Mouse (Mus musculus) cortical plate, adult 2 months (tissue): Measurements from ENCODE around the gene Mvb12b. TPM values are rescaled to one million over a fixed set of nuclear protein-coding genes. Genes with fewer than 3 reads are reported as not detected.
"Not testable (repeated sequence)": the region's sequence is repeated elsewhere in the genome, so short reads cannot be mapped to it uniquely, and the experiment has no call there.

Experiments
- H3K27ac ChIP-seq: fragments of 200-500 bp; 2 replicates; pipeline ENCODE4 v1.5.1; 2012; ENCODE audit warnings: low read length, control low read depth, inconsistent platforms; ENCODE audit not compliant: insufficient read depth
- H3K4me1 ChIP-seq: fragments of 200-500 bp; 2 replicates; pipeline ENCODE4 v1.6.1; 2011; ENCODE audit warnings: low read length; ENCODE audit not compliant: control insufficient read depth, insufficient read depth
- H3K4me3 ChIP-seq: fragments of 200-500 bp; 2 replicates; pipeline ENCODE4 v1.5.1; 2011; ENCODE audit warnings: mild to moderate bottlenecking, low read length, control low read depth; ENCODE audit not compliant: insufficient read depth
- CTCF ChIP-seq: fragments of 200-500 bp; IDR thresholded peaks from 2 replicates; pipeline ENCODE4 v1.5.1; 2011; ENCODE audit warnings: mild to moderate bottlenecking, control low read depth, low read length; ENCODE audit not compliant: insufficient read depth; ENCODE audit errors: extremely low read depth
- POLR2A ChIP-seq: fragments of 200-500 bp; IDR thresholded peaks from 2 replicates; pipeline ENCODE4 v1.6.1; 2011; ENCODE audit warnings: mild to moderate bottlenecking, low read length, control low read depth; ENCODE audit not compliant: insufficient read depth; ENCODE audit errors: extremely low read depth
- polyA plus RNA-seq: library from polyadenylated mRNA; depleted of rRNA; stranded (reverse); fragments of >200 nt; gene quantifications from 2 replicates; pipeline ENCODE4 v1.2.3, GENCODE M21; 2012

Gene Mvb12b
- polyA plus RNA-seq, 1 experiment = 70.7 TPM

GRCm38 (mm10) chr2:33918318-33918717 lies 30.6 kb upstream of the Mvb12b start:
- H3K4me3 ChIP-seq = no peak overlapping the region
- no peak overlapping the region for H3K27ac ChIP-seq
- TF ChIP-seq POLR2A (no peak), CTCF (peak; percentile 35; the same call in 1 of the 2 replicates)
- no peaks in the 10 kb centered on the region for H3K4me1 ChIP-seq

- Histone ChIP-seq H3K4me3 (no peak overlapping the region), H3K27ac (no peak overlapping the region), H3K4me1 (no peaks in the 10 kb centered on the region)
- TF ChIP-seq CTCF = no peak
- no peak for TF ChIP-seq POLR2A
These were observed 28.9 kb upstream of the Mvb12b start for GRCm38 (mm10) chr2:33916603-33917002.

GRCm38 (mm10) chr2:33914998-33915397 lies 27.3 kb upstream of the Mvb12b start:
- Histone ChIP-seq H3K4me1 (no peaks in the 10 kb centered on the region), H3K4me3 (no peak overlapping the region), H3K27ac (no peak overlapping the region)
- TF ChIP-seq CTCF (no peak), POLR2A (no peak)

GRCm38 (mm10) chr2:33914334-33914733 lies 26.6 kb upstream of the Mvb12b start:
- TF ChIP-seq POLR2A (no peak), CTCF (no peak)
- H3K4me1 ChIP-seq = no peaks in the 10 kb centered on the region
- H3K4me3 ChIP-seq = no peak overlapping the region
- H3K27ac ChIP-seq = no peak overlapping the region

- not testable (repeated sequence) for H3K27ac ChIP-seq, H3K4me1 ChIP-seq, H3K4me3 ChIP-seq
These were observed 25.9 kb upstream of the Mvb12b start for GRCm38 (mm10) chr2:33913598-33913997.

GRCm38 (mm10) chr2:33912741-33913140 lies 25.0 kb upstream of the Mvb12b start:
- no peak overlapping the region for H3K4me3 ChIP-seq
- no peak for TF ChIP-seq POLR2A
- no peak for TF ChIP-seq CTCF

GRCm38 (mm10) chr2:33908374-33908773 lies 20.6 kb upstream of the Mvb12b start:
- TF ChIP-seq CTCF (no peak), POLR2A (no peak)
- Histone ChIP-seq H3K4me1 (no peaks in the 10 kb centered on the region), H3K4me3 (no peak overlapping the region), H3K27ac (no peak overlapping the region)

More at GRCm38 (mm10) chr2:33912741-33913140, 25.0 kb upstream of the Mvb12b start:
- Histone ChIP-seq H3K27ac (no peak overlapping the region), H3K4me1 (no peaks in the 10 kb centered on the region)

- no peak overlapping the region for H3K27ac ChIP-seq
- TF ChIP-seq POLR2A (no peak), CTCF (no peak)
- H3K4me3 ChIP-seq = no peak overlapping the region
- H3K4me1 ChIP-seq = no peaks in the 10 kb centered on the region
These were observed 19.4 kb upstream of the Mvb12b start for GRCm38 (mm10) chr2:33907174-33907573.

- Histone ChIP-seq H3K4me3 (no peak overlapping the region), H3K4me1 (no peaks in the 10 kb centered on the region; the same call in 1 of the 2 replicates), H3K27ac (no peak overlapping the region)
- TF ChIP-seq POLR2A = no peak
These were observed 8.1 kb upstream of the Mvb12b start for GRCm38 (mm10) chr2:33895829-33896228.

GRCm38 (mm10) chr2:33893151-33893550 lies 5.4 kb upstream of the Mvb12b start:
- H3K4me3 ChIP-seq = no peak overlapping the region
- no peak overlapping the region for H3K27ac ChIP-seq
- no peak for TF ChIP-seq POLR2A
- TF ChIP-seq CTCF = no peak
- no peaks in the 10 kb centered on the region; the same call in 1 of the 2 replicates for H3K4me1 ChIP-seq

- no peak overlapping the region for H3K27ac ChIP-seq
These were observed 4.6 kb upstream of the Mvb12b start for GRCm38 (mm10) chr2:33892354-33892753.

More at GRCm38 (mm10) chr2:33892354-33892753, 4.6 kb upstream of the Mvb12b start:
- H3K4me3 ChIP-seq = no peak overlapping the region
- peaks cover 2% of the 10 kb centered on the region for H3K4me1 ChIP-seq
- TF ChIP-seq POLR2A (no peak), CTCF (no peak)
